Mouse (Mus musculus) bone marrow macrophage, adult 2 months (primary cell): ENCODE data around the gene Ehbp1.

ENCODE experiments used
- CTCF ChIP-seq: IDR thresholded peaks from 2 replicates; pipeline ENCODE4 v1.5.1; 2012; ENCODE audit warnings: low read depth, mild to moderate bottlenecking, low read length, moderate library complexity
- POLR2A ChIP-seq: IDR thresholded peaks from 2 replicates; pipeline ENCODE4 v1.6.1; 2012; ENCODE audit warnings: mild to moderate bottlenecking, low read depth, low read length, borderline replicate concordance

GRCm38 (mm10) chr11:22383532-22383931 lies 41.4 kb upstream of the Ehbp1 start:
- TF ChIP-seq CTCF (no peak), POLR2A (no peak)
